Mouse (Mus musculus): ENCODE data around the gene Siah3. TPM values are rescaled to one million over a fixed set of nuclear protein-coding genes. Genes with fewer than 3 reads are reported as not detected.

The Siah3 gene
- total and polyA plus RNA-seq, 2 experiments from 2014 or later = not detected

GRCm38 (mm10) chr14:75540996-75541350 lies 85.2 kb downstream of the Siah3 start:
- WGBS = 28% methylated on average over 5 of the region's 5 CpGs
- Histone ChIP-seq H3K9me3 (replicated peaks; ENCODE audit: control insufficient read depth, low read length) (no peaks in the 10 kb centered on the region), H3K4me1 (ENCODE audit: control insufficient read depth, insufficient read depth) (no peaks in the 10 kb centered on the region), H3K4me3 (ENCODE audit: low read depth, low read length) (no peak overlapping the region), H3K27me3 (ENCODE audit: control insufficient read depth, insufficient read depth, low read length) (no peaks in the 10 kb centered on the region), H3K27ac (ENCODE audit: low read depth) (no peak overlapping the region), H3K36me3 (replicated peaks; ENCODE audit: control insufficient read depth, insufficient read depth, low read length) (no peaks in the 10 kb centered on the region), H3K9ac (replicated peaks; ENCODE audit: low read depth, low read length) (no peak overlapping the region), H3K4me2 (ENCODE audit: low read depth, low read length) (no peak overlapping the region)
- DNase-seq (ENCODE audit: low spot score) (no peak), ATAC-seq (ENCODE audit: insufficient read depth, low read depth) (no peak)
- TF ChIP-seq CTCF (IDR thresholded peaks at IDR 0.05; ENCODE audit: low read depth) (no peak), EP300 (IDR thresholded peaks at IDR 0.05; ENCODE audit: low read depth) (no peak)

GRCm38 (mm10) chr14:75541731-75542130 lies 85.9 kb downstream of the Siah3 start:
- Histone ChIP-seq H3K9me3 (replicated peaks; ENCODE audit: control insufficient read depth, low read length) (no peaks in the 10 kb centered on the region), H3K9ac (replicated peaks; ENCODE audit: low read depth, low read length) (no peak overlapping the region), H3K4me3 (ENCODE audit: low read depth, low read length) (no peak overlapping the region), H3K27me3 (ENCODE audit: control insufficient read depth, insufficient read depth, low read length) (no peaks in the 10 kb centered on the region), H3K36me3 (replicated peaks; ENCODE audit: control insufficient read depth, insufficient read depth, low read length) (no peaks in the 10 kb centered on the region), H3K27ac (ENCODE audit: low read depth) (no peak overlapping the region), H3K4me2 (ENCODE audit: low read depth, low read length) (no peak overlapping the region), H3K4me1 (ENCODE audit: control insufficient read depth, insufficient read depth) (no peaks in the 10 kb centered on the region)
- DNase-seq (ENCODE audit: low spot score) (no peak), ATAC-seq (ENCODE audit: insufficient read depth, low read depth) (no peak)
- no peak for TF ChIP-seq EP300 (IDR thresholded peaks at IDR 0.05; ENCODE audit: low read depth)
- TF ChIP-seq CTCF (IDR thresholded peaks at IDR 0.05; ENCODE audit: low read depth) = no peak
- WGBS = 52% methylated on average over 8 of the region's 8 CpGs

GRCm38 (mm10) chr14:75561577-75562331 lies 106.0 kb downstream of the Siah3 start:
- Histone ChIP-seq H3K27ac (ENCODE audit: low read depth) (no peak overlapping the region), H3K9me3 (replicated peaks; ENCODE audit: control insufficient read depth, low read length) (no peaks in the 10 kb centered on the region), H3K4me3 (ENCODE audit: low read depth, low read length) (no peak overlapping the region), H3K27me3 (ENCODE audit: control insufficient read depth, insufficient read depth, low read length) (no peaks in the 10 kb centered on the region), H3K36me3 (replicated peaks; ENCODE audit: control insufficient read depth, insufficient read depth, low read length) (no peaks in the 10 kb centered on the region), H3K4me1 (ENCODE audit: control insufficient read depth, insufficient read depth) (no peaks in the 10 kb centered on the region), H3K9ac (replicated peaks; ENCODE audit: low read depth, low read length) (no peak overlapping the region), H3K4me2 (ENCODE audit: low read depth, low read length) (no peak overlapping the region)
- DNase-seq (ENCODE audit: low spot score) (peak; percentile 22), ATAC-seq (ENCODE audit: insufficient read depth, low read depth) (peak; percentile 64; the same call in 1 of the 2 replicates)
- 31% methylated on average over 9 of the region's 9 CpGs for WGBS
- TF ChIP-seq EP300 (IDR thresholded peaks at IDR 0.05; ENCODE audit: low read depth) = peak; percentile 56; the same call in 1 of the 2 replicates
- peak; percentile 32; the same call in 1 of the 2 replicates for TF ChIP-seq CTCF (IDR thresholded peaks at IDR 0.05; ENCODE audit: low read depth)

GRCm38 (mm10) chr14:75565534-75566140 lies 109.9 kb downstream of the Siah3 start:
- no peaks in the 10 kb centered on the region for H3K9me3 ChIP-seq (replicated peaks; ENCODE audit: control insufficient read depth, low read length)
- no peaks in the 10 kb centered on the region for H3K4me1 ChIP-seq (ENCODE audit: control insufficient read depth, insufficient read depth)
- ATAC-seq (ENCODE audit: insufficient read depth, low read depth) = no peak
- no peaks in the 10 kb centered on the region for H3K36me3 ChIP-seq (replicated peaks; ENCODE audit: control insufficient read depth, insufficient read depth, low read length)
- H3K4me3 ChIP-seq (ENCODE audit: low read depth, low read length) = no peak overlapping the region
- no peak overlapping the region for H3K27ac ChIP-seq (ENCODE audit: low read depth)
- 45% methylated on average over 14 of the region's 14 CpGs for WGBS
- no peak overlapping the region for H3K9ac ChIP-seq (replicated peaks; ENCODE audit: low read depth, low read length)
- DNase-seq (ENCODE audit: low spot score) = peak; percentile 46
- no peaks in the 10 kb centered on the region for H3K27me3 ChIP-seq (ENCODE audit: control insufficient read depth, insufficient read depth, low read length)
- no peak overlapping the region for H3K4me2 ChIP-seq (ENCODE audit: low read depth, low read length)
- TF ChIP-seq EP300 (IDR thresholded peaks at IDR 0.05; ENCODE audit: low read depth) (no peak), CTCF (IDR thresholded peaks at IDR 0.05; ENCODE audit: low read depth) (peak; percentile 27)

GRCm38 (mm10) chr14:75566303-75566702 lies 110.5 kb downstream of the Siah3 start:
- ATAC-seq (ENCODE audit: insufficient read depth, low read depth) (no peak), DNase-seq (ENCODE audit: low spot score) (no peak)
- no peaks in the 10 kb centered on the region for H3K27me3 ChIP-seq (ENCODE audit: control insufficient read depth, insufficient read depth, low read length)
- no peak overlapping the region for H3K4me2 ChIP-seq (ENCODE audit: low read depth, low read length)
- H3K36me3 ChIP-seq (replicated peaks; ENCODE audit: control insufficient read depth, insufficient read depth, low read length) = no peaks in the 10 kb centered on the region
- H3K9me3 ChIP-seq (replicated peaks; ENCODE audit: control insufficient read depth, low read length) = no peaks in the 10 kb centered on the region
- TF ChIP-seq CTCF (IDR thresholded peaks at IDR 0.05; ENCODE audit: low read depth) = no peak
- no peak for TF ChIP-seq EP300 (IDR thresholded peaks at IDR 0.05; ENCODE audit: low read depth)
- H3K4me1 ChIP-seq (ENCODE audit: control insufficient read depth, insufficient read depth) = no peaks in the 10 kb centered on the region
- H3K27ac ChIP-seq (ENCODE audit: low read depth) = no peak overlapping the region
- 83% methylated on average over 3 of the region's 3 CpGs for whole genome bisulfite sequencing
- no peak overlapping the region for H3K9ac ChIP-seq (replicated peaks; ENCODE audit: low read depth, low read length)
- H3K4me3 ChIP-seq (ENCODE audit: low read depth, low read length) = no peak overlapping the region
